Mouse (Mus musculus): Measurements from ENCODE around the gene Slc41a1.

DNA sequence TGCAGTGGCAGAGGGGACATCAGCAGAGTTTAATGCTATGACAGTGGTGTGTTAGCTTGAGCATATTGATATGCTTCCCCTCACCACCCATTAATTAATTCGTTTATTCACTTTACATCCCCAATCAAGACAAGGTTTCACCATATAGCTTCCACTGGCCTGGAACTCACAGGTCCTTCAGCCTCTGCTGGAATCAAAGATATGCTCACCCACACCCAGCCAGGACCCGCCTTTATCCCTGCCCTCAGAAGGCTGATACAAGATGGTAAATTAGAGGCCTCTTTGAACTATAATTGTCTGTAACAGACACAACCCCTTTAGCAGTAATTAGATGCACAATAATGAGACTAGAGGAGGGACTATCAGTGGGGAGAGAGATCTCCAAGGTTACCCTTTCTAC is 17.6 kb upstream of the Slc41a1 start:
- TF ChIP-seq CTCF (IDR thresholded peaks at IDR 0.05) (no peak), POLR2A (IDR thresholded peaks at IDR 0.05; ENCODE audit: insufficient read depth, low read depth, low read length) (no peak), EP300 (IDR thresholded peaks at IDR 0.05; ENCODE audit: insufficient read depth, low read depth, low read length) (no peak)
